Mouse (Mus musculus): Measurements from ENCODE around the gene Gtpbp1. TPM values are rescaled to one million over a fixed set of nuclear protein-coding genes. Genes with fewer than 3 reads are reported as not detected.

Gtpbp1 gene
- polyA plus RNA-seq, 1 experiment from 2014 or later = 27.4 TPM

GRCm38 (mm10) chr15:79747998-79748397 is 57.4 kb downstream of the Gtpbp1 start:
- no peaks in the 10 kb centered on the region for H3K27me3 ChIP-seq (replicated peaks)
- H3K4me2 ChIP-seq (replicated peaks) = no peak overlapping the region
- no peaks in the 10 kb centered on the region for H3K36me3 ChIP-seq
- 65% methylated on average over 11 of the region's 11 CpGs for WGBS
- no peaks in the 10 kb centered on the region for H3K9me3 ChIP-seq
- peaks cover 2% of the 10 kb centered on the region for H3K4me1 ChIP-seq (replicated peaks)
- ATAC-seq = no peak; the same call in 1 of the 2 replicates
- no peak overlapping the region for H3K4me3 ChIP-seq (replicated peaks)
- no peak overlapping the region for H3K9ac ChIP-seq
- no peak overlapping the region for H3K27ac ChIP-seq

- Histone ChIP-seq H3K36me3 (no peaks in the 10 kb centered on the region), H3K9me3 (no peaks in the 10 kb centered on the region), H3K27me3 (replicated peaks) (no peaks in the 10 kb centered on the region), H3K27ac (no peak overlapping the region), H3K9ac (no peak overlapping the region), H3K4me3 (replicated peaks) (no peak overlapping the region), H3K4me1 (replicated peaks) (no peaks in the 10 kb centered on the region), H3K4me2 (replicated peaks) (no peak overlapping the region)
- 89% methylated on average over 7 of the region's 7 CpGs for WGBS
- no peak for ATAC-seq
Measured at GRCm38 (mm10) chr15:79749162-79749561, 58.5 kb downstream of the Gtpbp1 start.

- Histone ChIP-seq H3K9ac (no peak overlapping the region), H3K27ac (no peak overlapping the region), H3K36me3 (no peaks in the 10 kb centered on the region), H3K9me3 (no peaks in the 10 kb centered on the region), H3K4me3 (replicated peaks) (no peak overlapping the region), H3K27me3 (replicated peaks) (no peaks in the 10 kb centered on the region), H3K4me1 (replicated peaks) (no peaks in the 10 kb centered on the region), H3K4me2 (replicated peaks) (no peak overlapping the region)
- 87% methylated on average over 8 of the region's 8 CpGs for WGBS
- ATAC-seq = no peak
Measured at GRCm38 (mm10) chr15:79750266-79750665, 59.6 kb downstream of the Gtpbp1 start.

GRCm38 (mm10) chr15:79751772-79752171 is 61.1 kb downstream of the Gtpbp1 start:
- H3K4me3 ChIP-seq (replicated peaks) = no peak overlapping the region
- no peaks in the 10 kb centered on the region for H3K4me1 ChIP-seq (replicated peaks)
- no peak overlapping the region for H3K4me2 ChIP-seq (replicated peaks)
- no peaks in the 10 kb centered on the region for H3K27me3 ChIP-seq (replicated peaks)
- 75% methylated on average over 17 of the region's 17 CpGs for WGBS
- H3K9ac ChIP-seq = no peak overlapping the region
- H3K36me3 ChIP-seq = no peaks in the 10 kb centered on the region
- no peak overlapping the region for H3K27ac ChIP-seq
- no peak for ATAC-seq
- no peaks in the 10 kb centered on the region for H3K9me3 ChIP-seq

GRCm38 (mm10) chr15:79752742-79753419 is 62.2 kb downstream of the Gtpbp1 start:
- peak; percentile 57 for ATAC-seq
- H3K4me3 ChIP-seq (replicated peaks) = no peak overlapping the region
- H3K9ac ChIP-seq = no peak overlapping the region
- H3K9me3 ChIP-seq = no peaks in the 10 kb centered on the region
- no peak overlapping the region for H3K27ac ChIP-seq
- H3K36me3 ChIP-seq = no peaks in the 10 kb centered on the region
- H3K4me2 ChIP-seq (replicated peaks) = no peak overlapping the region
- WGBS = 21% methylated on average over 11 of the region's 11 CpGs
- no peaks in the 10 kb centered on the region for H3K27me3 ChIP-seq (replicated peaks)
- no peaks in the 10 kb centered on the region for H3K4me1 ChIP-seq (replicated peaks)

- no peak overlapping the region for H3K4me3 ChIP-seq (replicated peaks)
- H3K4me2 ChIP-seq (replicated peaks) = no peak overlapping the region
- no peak for ATAC-seq
- no peak overlapping the region for H3K9ac ChIP-seq
- no peak overlapping the region for H3K27ac ChIP-seq
- no peaks in the 10 kb centered on the region for H3K4me1 ChIP-seq (replicated peaks)
- H3K27me3 ChIP-seq (replicated peaks) = no peaks in the 10 kb centered on the region
- H3K9me3 ChIP-seq = no peaks in the 10 kb centered on the region
- WGBS = 88% methylated on average over 3 of the region's 3 CpGs
- H3K36me3 ChIP-seq = no peaks in the 10 kb centered on the region
Measured at GRCm38 (mm10) chr15:79753420-79753752, 62.7 kb downstream of the Gtpbp1 start.

GRCm38 (mm10) chr15:79753873-79754272 is 63.2 kb downstream of the Gtpbp1 start:
- H3K4me3 ChIP-seq (replicated peaks) = no peak overlapping the region
- H3K27ac ChIP-seq = no peak overlapping the region
- no peak for ATAC-seq
- no peak overlapping the region for H3K9ac ChIP-seq
- H3K4me2 ChIP-seq (replicated peaks) = no peak overlapping the region
- H3K36me3 ChIP-seq = no peaks in the 10 kb centered on the region
- H3K4me1 ChIP-seq (replicated peaks) = no peaks in the 10 kb centered on the region
- WGBS = 57% methylated on average over 4 of the region's 4 CpGs
- H3K9me3 ChIP-seq = no peaks in the 10 kb centered on the region
- no peaks in the 10 kb centered on the region for H3K27me3 ChIP-seq (replicated peaks)

- H3K27me3 ChIP-seq (replicated peaks) = no peaks in the 10 kb centered on the region
- H3K4me1 ChIP-seq (replicated peaks) = no peaks in the 10 kb centered on the region
- H3K9me3 ChIP-seq = no peaks in the 10 kb centered on the region
- no peak overlapping the region for H3K4me3 ChIP-seq (replicated peaks)
- no peak overlapping the region for H3K4me2 ChIP-seq (replicated peaks)
- H3K27ac ChIP-seq = no peak overlapping the region
- WGBS = 88% methylated on average over 4 of the region's 4 CpGs
- H3K36me3 ChIP-seq = no peaks in the 10 kb centered on the region
- no peak overlapping the region for H3K9ac ChIP-seq
- ATAC-seq = no peak
Measured at GRCm38 (mm10) chr15:79755176-79755575, 64.5 kb downstream of the Gtpbp1 start.

GRCm38 (mm10) chr15:79755977-79756625 is 65.5 kb downstream of the Gtpbp1 start:
- no peaks in the 10 kb centered on the region for H3K27me3 ChIP-seq (replicated peaks)
- no peak overlapping the region for H3K4me2 ChIP-seq (replicated peaks)
- H3K4me1 ChIP-seq (replicated peaks) = no peaks in the 10 kb centered on the region
- no peak overlapping the region for H3K4me3 ChIP-seq (replicated peaks)
- WGBS = 69% methylated on average over 8 of the region's 8 CpGs
- H3K27ac ChIP-seq = no peak overlapping the region
- no peak for ATAC-seq
- no peak overlapping the region for H3K9ac ChIP-seq
- no peaks in the 10 kb centered on the region for H3K9me3 ChIP-seq
- no peaks in the 10 kb centered on the region for H3K36me3 ChIP-seq

- H3K27me3 ChIP-seq (replicated peaks) = no peaks in the 10 kb centered on the region
- H3K9me3 ChIP-seq = no peaks in the 10 kb centered on the region
- H3K27ac ChIP-seq = no peak overlapping the region
- H3K36me3 ChIP-seq = no peaks in the 10 kb centered on the region
- ATAC-seq = no peak
- H3K4me1 ChIP-seq (replicated peaks) = no peaks in the 10 kb centered on the region
- H3K9ac ChIP-seq = no peak overlapping the region
- 82% methylated on average over 3 of the region's 3 CpGs for WGBS
- H3K4me2 ChIP-seq (replicated peaks) = no peak overlapping the region
- H3K4me3 ChIP-seq (replicated peaks) = no peak overlapping the region
Measured at GRCm38 (mm10) chr15:79757118-79757517, 66.5 kb downstream of the Gtpbp1 start.

- Histone ChIP-seq H3K4me1 (replicated peaks) (0 out of 2 replicates have a peak, but pooled peaks cover 2% of the 10 kb centered on the region), H3K4me3 (replicated peaks) (no peak overlapping the region), H3K36me3 (peaks cover 6% of the 10 kb centered on the region; the same call in 1 of the 2 replicates), H3K27me3 (replicated peaks) (no peaks in the 10 kb centered on the region), H3K9ac (no peak overlapping the region), H3K4me2 (replicated peaks) (no peak overlapping the region), H3K27ac (no peak overlapping the region), H3K9me3 (no peaks in the 10 kb centered on the region)
- WGBS = 88% methylated on average over 6 of the region's 6 CpGs
- ATAC-seq = no peak
Measured at GRCm38 (mm10) chr15:79760956-79761355, 70.3 kb downstream of the Gtpbp1 start.

GRCm38 (mm10) chr15:79763001-79763400 is 72.4 kb downstream of the Gtpbp1 start:
- Histone ChIP-seq H3K4me1 (replicated peaks) (0 out of 2 replicates have a peak, but pooled peaks cover 2% of the 10 kb centered on the region), H3K9ac (no peak overlapping the region)

More at GRCm38 (mm10) chr15:79763001-79763400, 72.4 kb downstream of the Gtpbp1 start:
- Histone ChIP-seq H3K4me2 (replicated peaks) (no peak overlapping the region), H3K27ac (no peak overlapping the region), H3K4me3 (replicated peaks) (no peak overlapping the region), H3K9me3 (no peaks in the 10 kb centered on the region), H3K27me3 (replicated peaks) (no peaks in the 10 kb centered on the region), H3K36me3 (peaks cover 6% of the 10 kb centered on the region; the same call in 1 of the 2 replicates)
- 87% methylated on average over 9 of the region's 9 CpGs for WGBS
- no peak for ATAC-seq

All from intestine, embryonic 15.5 days (tissue).